Mouse (Mus musculus) hindbrain, embryonic 11.5 days (tissue): Measurements from ENCODE around the gene Mst1. TPM values are rescaled to one million over a fixed set of nuclear protein-coding genes. Genes with fewer than 3 reads are reported as not detected.

ENCODE experiments used
- ATAC-seq: fragments of 200-750 bp; cut with Nextera tagmentation; 2 replicates; pipeline ENCODE4 v1.8.0; 2017; ENCODE audit warnings: mild to moderate bottlenecking, moderate TSS enrichment, moderate library complexity; ENCODE audit not compliant: low FRiP score
- DNase-seq: peaks from one replicate; pipeline ENCODE4 v3.0.0-alpha.2; 2015; ENCODE audit warnings: low spot score
- H3K27ac ChIP-seq: fragments of 300-500 bp; sonication (generic); 2 replicates; pipeline ENCODE4 v1.5.1; 2014; ENCODE audit warnings: mild to moderate bottlenecking, low read depth, low read length
- H3K27me3 ChIP-seq: fragments of 300-500 bp; sonication (generic); 2 replicates; pipeline ENCODE4 v1.6.1; 2014; ENCODE audit warnings: mild to moderate bottlenecking, low read length, moderate library complexity, mixed read lengths; ENCODE audit not compliant: control insufficient read depth, insufficient read depth
- H3K36me3 ChIP-seq: fragments of 300-500 bp; sonication (generic); 2 replicates; pipeline ENCODE4 v1.6.1; 2014; ENCODE audit warnings: mild to moderate bottlenecking, low read length, moderate library complexity, mixed read lengths; ENCODE audit not compliant: control insufficient read depth, insufficient read depth
- H3K4me1 ChIP-seq: fragments of 300-500 bp; sonication (generic); replicated peaks from 2 replicates; pipeline ENCODE4 v1.6.1; 2014; ENCODE audit warnings: low read length, mixed read lengths; ENCODE audit not compliant: control insufficient read depth, insufficient read depth
- H3K4me2 ChIP-seq: fragments of 300-500 bp; sonication (generic); replicated peaks from 2 replicates; pipeline ENCODE4 v1.6.1; 2014; ENCODE audit warnings: mild to moderate bottlenecking, low read depth, low read length
- H3K4me3 ChIP-seq: fragments of 300-500 bp; sonication (generic); 2 replicates; pipeline ENCODE4 v1.5.1; 2014; ENCODE audit warnings: low read depth, low read length
- H3K9ac ChIP-seq: fragments of 300-500 bp; sonication (generic); 2 replicates; pipeline ENCODE4 v1.6.1; 2014; ENCODE audit warnings: low read depth, low read length
- H3K9me3 ChIP-seq: fragments of 300-500 bp; sonication (generic); 2 replicates; pipeline ENCODE4 v1.6.1; 2016; ENCODE audit warnings: low read length; ENCODE audit not compliant: control insufficient read depth
- WGBS: fragments of 180-500 bp; shearing (Covaris S2); extraction: QIAGEN DNeasy Blood & Tissue Kit; methylation state at CpG from one replicate; pipeline ENCODE4 v1.1.7; 2014; 5-methylcytosine and 5-hydroxymethylcytosine counted together
- polyA plus RNA-seq: library from polyadenylated mRNA; unstranded; fragments of >200 nt; fragmentation: Nextera tagmentation; extraction: Ambion mirVana; gene quantifications from 2 replicates; pipeline ENCODE4 v1.2.1, GENCODE M21; 2014

The Mst1 gene
- polyA plus RNA-seq, 1 experiment from 2014 or later, result 0.25 TPM

DNA sequence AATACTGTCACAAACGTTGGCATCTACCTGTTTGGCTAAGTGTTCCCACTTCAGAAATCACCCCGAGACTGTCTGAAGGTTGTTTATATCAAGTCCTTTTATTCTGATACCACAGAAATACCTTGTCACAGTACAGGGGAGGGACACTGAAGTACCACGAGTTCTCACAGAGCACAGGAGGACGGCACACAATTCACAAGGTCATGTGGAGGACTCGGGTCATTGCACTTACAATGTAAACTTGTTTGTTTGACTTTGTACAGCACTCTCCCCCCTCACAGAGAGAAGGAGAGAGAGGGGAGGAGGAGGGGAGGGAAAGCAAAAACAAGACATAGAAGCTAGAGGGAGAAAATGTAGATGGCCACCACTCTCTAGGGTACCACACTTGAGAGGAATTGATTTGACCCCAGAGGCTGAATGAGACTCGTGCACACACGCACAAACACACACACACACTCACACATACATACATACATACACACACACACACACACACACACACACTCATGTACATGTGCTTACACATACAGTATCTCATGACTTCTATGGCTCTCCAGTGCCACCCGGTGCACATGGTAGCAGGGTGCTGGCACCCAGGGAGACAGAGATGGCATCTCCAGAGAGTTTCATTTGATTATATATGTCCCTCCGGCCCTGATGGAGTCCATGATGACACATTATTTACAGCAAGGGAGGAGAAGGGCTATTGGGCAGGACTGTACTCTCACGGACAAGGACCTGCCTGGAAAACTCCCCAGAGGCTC, 15.9 kb downstream of the Mst1 start:
- Histone ChIP-seq H3K27me3 (no peaks in the 10 kb centered on the region), H3K4me3 (no peak overlapping the region), H3K36me3 (no peaks in the 10 kb centered on the region), H3K9me3 (no peaks in the 10 kb centered on the region), H3K4me1 (peaks cover 2% of the 10 kb centered on the region; the same call in 1 of the 2 replicates), H3K4me2 (0 out of 2 replicates have a peak overlapping the region, but pooled peaks have one; percentile 11), H3K9ac (no peak overlapping the region), H3K27ac (no peak overlapping the region)
- WGBS, result 65% methylated on average over 10 of the region's 10 CpGs
- ATAC-seq (no peak), DNase-seq (no peak)

GRCm38 (mm10) chr9:108099619-108100018, 19.4 kb downstream of the Mst1 start:
- ATAC-seq, result no peak

GRCm38 (mm10) chr9:108104766-108105548, 24.7 kb downstream of the Mst1 start:
- DNase-seq (peak; percentile 36), ATAC-seq (peak; percentile 25; the same call in 1 of the 2 replicates)
- 34% methylated on average over 30 of the region's 31 CpGs for WGBS
- Histone ChIP-seq H3K4me1 (peaks cover 5% of the 10 kb centered on the region; the same call in 1 of the 2 replicates), H3K9ac (peak overlapping the region; percentile 7; the same call in 1 of the 2 replicates), H3K27ac (no peak overlapping the region), H3K4me2 (0 out of 2 replicates have a peak overlapping the region, but pooled peaks have one; percentile 14), H3K27me3 (no peaks in the 10 kb centered on the region), H3K9me3 (no peaks in the 10 kb centered on the region), H3K36me3 (no peaks in the 10 kb centered on the region), H3K4me3 (no peak overlapping the region)

More at GRCm38 (mm10) chr9:108099619-108100018, 19.4 kb downstream of the Mst1 start:
- Histone ChIP-seq H3K4me3 (no peak overlapping the region), H3K4me2 (no peak overlapping the region), H3K27ac (no peak overlapping the region), H3K36me3 (no peaks in the 10 kb centered on the region), H3K9ac (no peak overlapping the region), H3K9me3 (no peaks in the 10 kb centered on the region), H3K4me1 (peaks cover 2% of the 10 kb centered on the region), H3K27me3 (no peaks in the 10 kb centered on the region)
- WGBS, result 76% methylated on average over 8 of the region's 8 CpGs
- no peak for DNase-seq

GRCm38 (mm10) chr9:108105549-108105863, 25.3 kb downstream of the Mst1 start:
- Histone ChIP-seq H3K9me3 (no peaks in the 10 kb centered on the region), H3K36me3 (no peaks in the 10 kb centered on the region), H3K4me2 (no peak overlapping the region), H3K27ac (no peak overlapping the region), H3K4me3 (no peak overlapping the region), H3K4me1 (peaks cover 5% of the 10 kb centered on the region; the same call in 1 of the 2 replicates), H3K9ac (0 out of 2 replicates have a peak overlapping the region, but pooled peaks have one; percentile 7), H3K27me3 (no peaks in the 10 kb centered on the region)
- 68% methylated on average over 12 of the region's 12 CpGs for WGBS
- ATAC-seq (no peak), DNase-seq (no peak)

DNA sequence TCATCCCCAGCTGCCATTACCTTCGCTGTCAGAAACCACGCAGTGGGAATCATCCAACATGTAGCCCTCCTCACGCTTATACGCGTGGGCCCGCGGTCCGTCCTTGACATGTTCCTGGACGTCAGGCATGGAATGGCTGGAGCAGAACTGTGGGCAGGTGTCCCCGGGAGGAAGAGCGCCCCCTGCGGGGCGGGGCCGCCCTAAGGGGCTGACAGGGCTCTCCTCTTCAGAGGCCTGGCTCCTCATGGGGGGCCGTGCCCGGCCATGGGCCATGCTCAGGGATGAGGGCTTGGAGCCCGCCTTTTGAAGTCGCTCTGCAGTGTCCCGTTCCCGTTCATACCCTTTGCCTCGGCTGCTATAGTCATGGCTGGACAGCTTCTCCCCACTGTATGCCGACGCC, 25.9 kb downstream of the Mst1 start:
- 88% methylated on average over 23 of the region's 23 CpGs for WGBS
- H3K4me3 ChIP-seq, result no peak overlapping the region
- no peak for ATAC-seq
- H3K36me3 ChIP-seq, result no peaks in the 10 kb centered on the region
- no peaks in the 10 kb centered on the region for H3K27me3 ChIP-seq
- no peak overlapping the region for H3K27ac ChIP-seq
- no peak for DNase-seq
- H3K9ac ChIP-seq, result no peak overlapping the region
- H3K4me2 ChIP-seq, result no peak overlapping the region
- peaks cover 8% of the 10 kb centered on the region; the same call in 1 of the 2 replicates for H3K4me1 ChIP-seq
- no peaks in the 10 kb centered on the region for H3K9me3 ChIP-seq

GRCm38 (mm10) chr9:108107867-108108266, 27.6 kb downstream of the Mst1 start:
- Histone ChIP-seq H3K4me3 (no peak overlapping the region), H3K4me1 (peaks cover 12% of the 10 kb centered on the region; the same call in 1 of the 2 replicates), H3K27ac (no peak overlapping the region), H3K36me3 (no peaks in the 10 kb centered on the region), H3K9ac (no peak overlapping the region), H3K27me3 (no peaks in the 10 kb centered on the region), H3K9me3 (no peaks in the 10 kb centered on the region), H3K4me2 (no peak overlapping the region)
- ATAC-seq (no peak), DNase-seq (no peak)
- WGBS, result 93% methylated on average over 16 of the region's 16 CpGs

GRCm38 (mm10) chr9:108110160-108110559, 29.9 kb downstream of the Mst1 start:
- WGBS, result 86% methylated on average over 15 of the region's 16 CpGs
- Histone ChIP-seq H3K27ac (no peak overlapping the region), H3K4me1 (0 out of 2 replicates have a peak, but pooled peaks cover 6% of the 10 kb centered on the region), H3K9ac (no peak overlapping the region), H3K36me3 (no peaks in the 10 kb centered on the region; the same call in 1 of the 2 replicates), H3K4me2 (no peak overlapping the region), H3K9me3 (no peaks in the 10 kb centered on the region), H3K4me3 (no peak overlapping the region), H3K27me3 (no peaks in the 10 kb centered on the region)
- no peak for DNase-seq
- no peak for ATAC-seq

- 0 out of 2 replicates have a peak overlapping the region, but pooled peaks have one; percentile 5 for H3K9ac ChIP-seq
- no peak overlapping the region for H3K27ac ChIP-seq
Observed at GRCm38 (mm10) chr9:108111101-108111592, 30.9 kb downstream of the Mst1 start.

More at GRCm38 (mm10) chr9:108111101-108111592, 30.9 kb downstream of the Mst1 start:
- WGBS, result 13% methylated on average over 22 of the region's 22 CpGs
- ATAC-seq, result no peak
- DNase-seq, result peak; percentile 30
- Histone ChIP-seq H3K27me3 (no peaks in the 10 kb centered on the region), H3K4me1 (0 out of 2 replicates have a peak, but pooled peaks cover 6% of the 10 kb centered on the region), H3K4me2 (peak overlapping the region; percentile 31), H3K4me3 (no peak overlapping the region), H3K36me3 (no peaks in the 10 kb centered on the region; the same call in 1 of the 2 replicates), H3K9me3 (no peaks in the 10 kb centered on the region)
